Mouse (Mus musculus): Measurements from ENCODE around the gene Dync2li1.

Gene Dync2li1

GRCm38 (mm10) chr17:84688834-84689233 lies 62.5 kb downstream of the Dync2li1 start:
- DNase-seq, result no peak

GRCm38 (mm10) chr17:84689316-84689715 lies 63.0 kb downstream of the Dync2li1 start:
- DNase-seq, result peak; percentile 29

GRCm38 (mm10) chr17:84690111-84690510 lies 63.8 kb downstream of the Dync2li1 start:
- no peak for DNase-seq

- DNase-seq, result no peak
Observed at GRCm38 (mm10) chr17:84693741-84694140, 67.4 kb downstream of the Dync2li1 start.

GRCm38 (mm10) chr17:84696537-84696936 lies 70.2 kb downstream of the Dync2li1 start:
- peak; percentile 17 for DNase-seq

GRCm38 (mm10) chr17:84698727-84699126 lies 72.4 kb downstream of the Dync2li1 start:
- peak; percentile 65 for DNase-seq

Data from kidney, adult 18-20 months (tissue).